Mouse (Mus musculus) heart, adult 18-20 months (tissue): ENCODE results near the gene Nipa1. TPM values are rescaled to one million over a fixed set of nuclear protein-coding genes. Genes with fewer than 3 reads are reported as not detected.

Experiments
- DNase-seq, 2 experiments: peaks; one replicate each; pipeline ENCODE4 v3.0.0; 2021 to 2022; ENCODE audit warnings: mixed read lengths in 1 of 2
- total RNA-seq, 2 experiments: library from RNA; stranded (reverse); gene quantifications; 2 replicates each; pipeline ENCODE4 v1.2.3; 2021

Nipa1 gene
- total RNA-seq, 2 experiments from 2014 or later = 7.7 to 7.9 TPM

DNA sequence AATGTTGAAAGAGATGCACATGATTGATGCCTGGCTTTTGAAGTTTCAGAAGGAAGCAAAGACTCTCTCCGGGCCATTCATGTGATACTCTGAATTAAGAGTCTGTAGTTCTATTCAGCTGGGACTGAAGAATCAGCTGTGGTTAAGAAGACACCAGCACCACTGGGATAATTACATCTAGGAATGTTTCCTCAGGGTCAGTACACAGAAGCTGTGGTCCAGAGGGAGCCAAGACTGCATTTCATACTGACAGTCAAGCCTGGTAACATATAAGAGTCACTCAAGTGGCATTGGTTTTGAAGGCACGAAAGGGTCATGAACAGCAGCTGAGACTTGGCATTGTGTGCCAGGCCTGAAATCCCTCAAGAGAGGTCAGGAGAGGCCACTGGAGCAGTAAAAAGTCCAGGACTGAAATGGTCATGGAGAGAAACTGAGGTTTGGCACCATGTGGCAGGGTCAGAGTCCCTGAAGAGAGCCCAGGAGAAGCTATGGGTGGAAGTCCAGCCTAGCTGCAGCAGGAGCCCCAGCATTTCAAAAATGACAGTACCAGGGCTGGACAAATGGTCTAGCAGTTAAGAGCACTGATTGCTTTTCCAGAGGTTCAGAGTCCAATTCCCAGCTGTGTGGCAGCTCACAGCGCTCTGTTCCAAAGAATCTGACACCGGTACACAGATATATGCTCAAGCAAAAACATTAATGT lies 9.3 kb downstream of the Nipa1 start:
- no peak for DNase-seq

GRCm38 (mm10) chr7:55998997-55999396 lies 20.8 kb downstream of the Nipa1 start:
- DNase-seq = no peak

DNA sequence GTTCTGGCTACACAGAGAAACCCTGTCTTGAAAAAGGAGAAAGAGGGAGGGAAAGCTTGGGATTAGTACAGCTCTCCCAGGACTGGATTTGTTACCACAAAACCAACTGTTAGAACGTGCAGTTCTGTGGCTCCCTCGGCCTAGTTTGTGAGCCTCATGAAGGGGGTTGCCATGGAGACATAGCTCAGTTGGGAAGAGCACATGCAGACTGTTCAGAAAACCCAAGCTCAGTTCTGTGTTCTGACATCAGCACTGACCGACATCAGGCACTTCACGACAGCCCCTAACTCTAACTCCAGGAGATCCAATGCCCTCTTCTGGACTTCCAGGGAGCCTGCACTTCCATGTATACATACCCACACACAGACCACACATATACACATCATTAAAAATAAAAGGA lies 24.7 kb downstream of the Nipa1 start:
- no peak for DNase-seq

DNA sequence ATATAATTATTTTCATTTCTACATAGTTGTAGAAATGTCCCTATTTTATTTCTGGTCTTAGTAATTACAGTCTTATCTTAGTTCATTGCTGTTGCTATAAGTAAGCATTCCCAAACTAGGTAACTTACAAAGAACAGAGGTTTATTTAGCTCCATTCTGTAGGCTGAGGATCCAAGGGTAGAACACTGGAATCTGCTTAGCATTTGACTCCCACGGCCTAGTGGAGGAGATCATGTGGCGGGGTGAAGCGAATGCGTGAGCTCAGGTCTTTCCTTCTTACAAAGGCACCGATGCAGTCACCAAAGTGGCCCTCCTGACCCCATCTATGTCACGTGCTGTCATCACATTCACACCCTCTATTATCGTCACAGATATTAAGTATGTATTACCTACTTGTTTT lies 27.9 kb downstream of the Nipa1 start:
- DNase-seq = no peak

- DNase-seq = no peak
Measured at GRCm38 (mm10) chr7:55991129-55991528, 28.6 kb downstream of the Nipa1 start.

- DNase-seq = peak; percentile 63 to 87
Measured at GRCm38 (mm10) chr7:55986526-55987214, 33.1 kb downstream of the Nipa1 start.

DNA sequence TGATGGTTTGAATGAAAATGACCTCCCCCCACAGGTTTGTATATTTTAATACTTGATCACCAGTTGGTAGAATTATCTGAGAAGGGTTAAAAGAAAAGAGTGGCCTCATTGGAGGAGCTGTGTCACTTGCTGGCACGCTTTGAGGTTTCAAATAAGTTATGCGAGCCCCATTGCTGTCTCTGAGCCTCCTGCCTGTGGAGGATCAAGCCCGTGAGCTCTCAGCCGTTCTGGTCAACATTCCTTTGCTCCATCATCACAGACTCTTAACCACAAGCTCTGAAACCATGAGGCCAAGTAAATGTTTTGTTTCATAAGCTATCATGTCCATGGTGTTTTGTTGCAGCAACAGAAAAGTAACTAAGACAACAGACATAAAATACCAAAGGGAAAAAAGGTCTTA lies 35.0 kb downstream of the Nipa1 start:
- DNase-seq = no peak

- DNase-seq = no peak
Measured at GRCm38 (mm10) chr7:55983107-55983506, 36.6 kb downstream of the Nipa1 start.

- DNase-seq = no peak
Measured at GRCm38 (mm10) chr7:55982010-55982700, 37.6 kb downstream of the Nipa1 start.

DNA sequence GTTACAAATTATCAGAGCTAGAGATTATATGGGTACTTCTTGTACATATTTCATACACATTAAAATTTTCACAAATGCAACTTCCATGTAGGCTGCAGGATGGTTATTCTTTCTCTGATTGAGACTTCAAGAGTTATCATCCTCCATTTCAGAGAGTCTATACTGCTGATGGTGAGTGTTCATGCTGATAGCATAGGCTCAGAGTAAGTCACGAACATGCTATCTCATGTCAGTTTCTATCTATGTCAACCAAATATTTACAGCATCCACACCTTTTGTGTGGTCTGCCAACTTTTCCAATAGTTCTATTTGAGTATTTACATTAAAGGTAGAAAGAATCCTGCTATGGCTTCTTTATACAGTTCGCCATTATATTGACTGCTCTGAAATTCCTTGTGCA lies 38.2 kb downstream of the Nipa1 start:
- no peak for DNase-seq

- DNase-seq = no peak
Measured at GRCm38 (mm10) chr7:55974429-55974828, 45.3 kb downstream of the Nipa1 start.

DNA sequence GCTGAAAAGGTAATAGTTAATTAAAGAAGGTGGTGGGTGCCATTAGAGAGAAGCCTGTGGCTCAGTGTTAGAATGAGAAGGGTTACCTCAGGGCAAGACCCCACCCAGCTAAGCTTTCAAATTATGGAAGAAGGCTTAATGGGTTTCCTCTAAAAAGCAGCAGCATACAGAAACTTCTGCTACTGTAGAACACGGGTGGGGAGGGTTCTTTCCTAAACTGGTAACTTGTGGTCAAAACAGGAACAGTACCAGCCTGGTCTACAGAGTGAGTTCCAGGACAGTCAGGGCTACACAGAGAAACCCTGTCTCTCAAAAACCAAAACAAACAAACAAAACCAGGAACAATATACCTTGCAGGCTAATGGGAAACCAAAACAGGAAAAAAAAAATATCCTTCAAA lies 50.3 kb downstream of the Nipa1 start:
- DNase-seq = peak in 1 of 2 experiments; percentile 35

- peak; percentile 31 to 32 for DNase-seq
Measured at GRCm38 (mm10) chr7:55968258-55968901, 51.4 kb downstream of the Nipa1 start.

DNA sequence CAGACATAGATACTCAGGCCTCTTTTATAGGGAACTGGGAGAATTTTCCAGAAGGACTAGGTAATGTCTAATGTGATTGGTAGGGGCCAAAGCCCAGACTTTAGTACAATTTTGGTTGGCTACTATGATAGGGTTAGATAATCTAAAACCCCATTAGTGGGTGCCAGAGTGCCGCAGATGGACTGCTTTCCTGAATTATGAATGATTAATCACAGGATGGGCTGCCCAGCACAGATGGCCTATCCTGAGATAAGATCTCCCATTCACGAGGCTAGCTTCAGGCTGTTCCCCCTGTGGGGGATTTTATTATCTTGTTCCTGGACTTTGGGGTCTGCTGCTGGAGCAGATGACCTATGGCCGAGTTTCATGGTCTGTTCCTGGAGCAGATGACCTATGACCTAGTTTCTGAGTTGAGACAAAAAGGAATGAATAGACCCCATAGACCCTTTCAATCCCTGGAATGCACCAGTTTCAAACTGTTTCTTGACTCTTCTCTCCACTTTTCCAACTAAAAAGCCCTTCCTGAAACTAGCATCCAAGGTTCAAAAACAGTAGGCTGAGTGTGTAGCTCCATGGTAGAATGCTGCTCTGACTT lies 52.8 kb downstream of the Nipa1 start:
- no peak for DNase-seq

DNA sequence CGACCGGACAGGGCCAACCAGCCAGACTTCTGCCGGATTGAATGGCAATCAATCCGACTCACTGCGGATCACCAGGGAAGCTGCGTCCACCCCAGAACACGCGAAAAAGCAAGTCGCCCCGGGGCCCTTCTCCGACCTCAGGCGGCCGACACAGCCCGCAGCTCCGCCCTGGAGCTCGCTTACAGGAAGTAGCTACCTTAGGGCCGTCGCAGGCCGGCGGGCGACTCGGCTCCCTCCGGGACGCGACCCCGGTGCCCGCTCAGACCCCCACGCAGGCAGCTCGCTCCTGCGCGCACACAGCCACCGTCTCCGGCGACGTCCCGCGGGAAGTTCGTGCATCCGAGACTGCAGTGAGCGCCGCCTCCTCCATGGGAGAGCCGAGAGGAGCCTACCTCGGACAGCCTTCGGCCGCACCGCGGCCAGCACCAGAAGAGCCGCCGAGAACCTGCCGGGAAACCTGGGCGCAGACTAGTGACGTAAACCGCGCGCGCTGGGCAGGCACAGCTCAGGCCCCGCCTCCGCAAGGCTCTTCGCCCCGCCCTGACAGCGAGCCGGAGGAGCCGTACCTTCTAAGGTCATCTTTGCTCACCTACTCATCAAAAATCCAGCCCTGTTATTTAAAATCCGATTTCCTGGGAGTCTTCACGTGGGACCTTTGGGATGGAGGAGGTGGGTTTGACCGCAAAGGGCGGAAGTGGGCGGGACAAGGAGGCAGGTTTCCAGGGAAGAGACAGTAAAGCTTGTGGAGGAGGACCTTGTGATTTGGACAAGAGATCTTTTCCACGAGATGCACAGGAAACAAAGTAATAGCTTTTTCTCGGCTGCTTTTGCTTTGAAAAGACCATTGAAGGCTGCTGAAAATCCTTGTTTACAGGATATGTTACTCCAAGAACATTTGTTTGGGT lies 57.5 kb downstream of the Nipa1 start, which contains the start of gene Nipa2:
TSS of gene Nipa2 (minus strand) at position 473 of the 905 bp plus-strand sequence.
- peak; percentile 93 to 95 for DNase-seq

DNA sequence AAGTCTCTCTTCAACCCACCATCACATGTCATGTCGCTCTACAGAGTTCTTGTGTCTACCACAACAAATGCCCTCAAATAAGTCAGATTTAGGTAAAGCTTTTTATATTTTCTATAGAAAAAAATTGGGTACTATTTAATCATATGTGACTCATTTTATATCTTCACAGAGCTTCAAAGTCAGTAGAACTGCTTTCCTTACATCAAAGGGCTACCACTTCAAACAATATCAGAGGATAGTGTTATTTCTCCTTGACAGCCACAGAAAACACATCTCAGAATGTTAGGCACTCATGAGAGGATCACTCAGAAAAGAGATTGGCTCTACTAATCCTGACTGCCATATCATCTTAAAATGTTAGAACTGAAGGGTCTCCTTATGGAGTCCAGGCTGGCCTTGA lies 59.2 kb downstream of the Nipa1 start:
- no peak for DNase-seq

GRCm38 (mm10) chr7:55959801-55960200 lies 60.0 kb downstream of the Nipa1 start:
- no peak for DNase-seq

- no peak for DNase-seq
Measured at GRCm38 (mm10) chr7:55957916-55958315, 61.8 kb downstream of the Nipa1 start.

DNA sequence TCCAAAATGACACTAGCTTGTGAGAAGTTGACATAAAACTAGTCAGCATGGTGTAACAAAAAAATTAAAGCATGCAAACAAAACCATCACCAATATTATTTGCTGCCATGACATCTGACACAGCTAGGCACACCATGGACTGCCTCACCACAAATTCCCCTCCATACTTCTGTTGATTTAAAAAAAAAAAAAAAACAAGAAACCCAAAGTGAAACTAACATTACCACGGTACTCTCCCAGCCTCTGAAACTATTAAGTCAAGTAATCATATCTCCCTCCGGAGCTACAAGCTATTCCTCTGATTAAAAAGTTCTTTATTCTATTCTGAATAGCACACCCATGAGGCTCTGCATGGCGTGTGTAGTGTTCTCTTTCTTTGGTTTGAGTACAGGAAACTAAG lies 62.6 kb downstream of the Nipa1 start:
- DNase-seq = no peak

GRCm38 (mm10) chr7:55956054-55956453 lies 63.7 kb downstream of the Nipa1 start:
- no peak for DNase-seq

GRCm38 (mm10) chr7:55938341-55938740 lies 81.4 kb downstream of the Nipa1 start:
- no peak for DNase-seq
